Mouse (Mus musculus) bone marrow macrophage, adult 2 months (primary cell): ENCODE measurements around the gene Ylpm1.

Experiments used
- CTCF ChIP-seq: IDR thresholded peaks from 2 replicates; pipeline ENCODE4 v1.5.1; 2012; ENCODE audit warnings: low read depth, mild to moderate bottlenecking, low read length, moderate library complexity
- POLR2A ChIP-seq: IDR thresholded peaks from 2 replicates; pipeline ENCODE4 v1.6.1; 2012; ENCODE audit warnings: mild to moderate bottlenecking, low read depth, low read length, borderline replicate concordance

GRCm38 (mm10) chr12:84951531-84951930, 44.6 kb upstream of the Ylpm1 start:
- TF ChIP-seq CTCF (no peak), POLR2A (no peak)
